Mouse (Mus musculus) CH12.LX (cell line): ENCODE data around the gene Sp8.

Source experiments
- POLR2A ChIP-seq: IDR thresholded peaks from 2 replicates; pipeline ENCODE4 v1.6.1; 2011; ENCODE audit warnings: low read depth, mild to moderate bottlenecking, improper control_type of control experiment, low read length
- ZKSCAN1 ChIP-seq: IDR thresholded peaks from 2 replicates; pipeline ENCODE4 v1.6.1; 2012; ENCODE audit warnings: low read depth, inconsistent platforms, low read length, improper control_type of control experiment, borderline replicate concordance

DNA sequence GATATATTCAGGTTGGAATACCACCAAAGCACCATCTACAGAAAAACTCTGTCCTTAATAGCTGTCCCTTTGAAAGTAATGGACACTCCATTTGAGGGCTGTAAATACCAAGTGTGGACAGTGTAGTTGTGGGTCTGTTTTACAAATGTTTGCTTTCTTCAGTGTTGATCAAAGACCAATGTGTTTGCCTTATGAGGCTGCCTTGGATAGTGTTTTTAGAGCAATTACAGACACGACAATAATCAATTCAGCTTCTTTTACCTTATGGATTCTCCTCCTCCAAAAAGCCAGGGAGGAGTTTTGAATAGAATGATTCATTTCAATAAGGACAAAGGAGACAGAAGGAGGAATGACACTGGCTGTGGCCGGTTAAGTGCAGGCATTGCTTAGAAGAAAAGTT lies 7.9 kb upstream of the Sp8 start:
- TF ChIP-seq POLR2A (no peak), ZKSCAN1 (no peak)
